Mouse (Mus musculus) testis, adult 2 months (tissue): Measurements from ENCODE around the gene Stat4.

Experiments used
- CTCF ChIP-seq: fragments of 200-500 bp; IDR thresholded peaks from 2 replicates; pipeline ENCODE4 v1.5.1; 2012; ENCODE audit warnings: low read depth, mild to moderate bottlenecking, inconsistent platforms, low read length, moderate library complexity; ENCODE audit not compliant: control insufficient read depth, insufficient read depth, insufficient replicate concordance
- POLR2A ChIP-seq: fragments of 200-500 bp; IDR thresholded peaks from 2 replicates; pipeline ENCODE4 v1.6.1; 2012; ENCODE audit warnings: low read depth, mild to moderate bottlenecking, inconsistent platforms, low read length, moderate library complexity; ENCODE audit not compliant: control insufficient read depth

DNA sequence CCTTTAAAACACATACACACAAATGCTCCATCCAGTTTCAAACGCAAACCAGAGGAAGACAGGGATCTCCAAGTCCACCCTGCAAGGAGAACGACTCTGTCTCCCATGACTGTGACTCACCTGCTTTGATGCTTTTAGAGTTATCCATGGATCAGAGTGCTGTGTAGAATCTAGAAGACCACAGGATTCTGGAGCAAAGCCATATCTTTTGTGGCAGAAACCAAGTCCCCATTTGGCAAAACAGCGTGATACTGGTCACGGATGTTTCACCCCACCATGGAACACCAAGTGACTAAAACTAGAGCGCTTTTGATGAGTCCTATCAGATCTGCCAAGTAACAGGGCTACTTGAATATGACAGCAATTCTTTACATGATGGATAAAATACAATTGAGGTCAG is 7.9 kb upstream of the Stat4 start:
- no peak for TF ChIP-seq CTCF
- no peak for TF ChIP-seq POLR2A
